ENCODE assay signal across 25 mouse cellular contexts in genomic region chr4:97783073-97783879, GRCm38 (mm10). TPM values are rescaled to one million over a fixed set of nuclear protein-coding genes. Genes with fewer than 3 reads are reported as not detected.
A peak's percentile ranks its signal among the peaks of the same experiment; 100 is the strongest.
DNase-seq lines count a peak whose midpoint lies in the region; ATAC-seq and TF ChIP-seq lines count a peak whose summit lies in the region.
"Had no signal": no experiment of that assay in that cellular context is flagged by ENCODE, and none has a peak within 500 bp of the region (broad histone marks: within the 10 kb centered on the region; RNA-seq: fewer than 3 reads in every experiment).

No protein-coding gene starts in this region.

- H3K27ac ChIP-seq in cerebellum, adult 2 months (ENCODE audit: insufficient read depth, low read length): peak overlapping the region; percentile 39
- H3K27ac ChIP-seq in forebrain, embryonic 15.5 days (replicated peaks): peak overlapping the region; percentile 78
- no peak overlapping the region for H3K27ac ChIP-seq in forebrain, embryonic 12.5 days
- no peak overlapping the region for H3K27ac ChIP-seq in hindbrain, embryonic 15.5 days (replicated peaks)
- no peak overlapping the region for H3K27ac ChIP-seq in hindbrain, embryonic 11.5 days (ENCODE audit: low read depth, low read length)
- H3K27ac ChIP-seq in forebrain, embryonic 16.5 days (ENCODE audit: low read length): peak overlapping the region; percentile 60
- H3K27ac ChIP-seq: heart, embryonic 10.5 days; liver, embryonic 14.5 days; lung, embryonic 15.5 days; neural tube, embryonic 12.5 days had no signal

- DNase-seq in cerebellum, adult 2 months: peak in 1 of 2 experiments; percentile 62
- DNase-seq in cerebellum, adult 8-10 months: no peak
- no peak for DNase-seq in hindbrain, embryonic 11.5 days (ENCODE audit: low spot score)
- no peak for DNase-seq in spleen, adult 18-20 months
- DNase-seq: adrenal gland, adult 8-10 months; kidney, adult 9 months; kidney, postnatal 14 days; lung, postnatal 36 days; midbrain, embryonic 14.5 days; retina, postnatal 1 day; right cerebral cortex, postnatal 25 days; thymus, postnatal 14 days had no signal

- ATAC-seq in forebrain, embryonic 15.5 days (replicated peaks): no peak
- ATAC-seq in forebrain, embryonic 12.5 days (ENCODE audit: low FRiP score): no peak
- ATAC-seq in hindbrain, embryonic 15.5 days (ENCODE audit: low FRiP score, low read depth): no peak
- ATAC-seq in hindbrain, embryonic 11.5 days (ENCODE audit: low FRiP score): no peak
- no peak for ATAC-seq in forebrain, embryonic 16.5 days
- ATAC-seq: activated CD4-positive, CD25-positive, alpha-beta regulatory T cell, adult 4 months; intestine, embryonic 16.5 days had no signal

- no peaks in the 10 kb centered on the region for H3K9me3 ChIP-seq in forebrain, embryonic 15.5 days
- no peaks in the 10 kb centered on the region for H3K9me3 ChIP-seq in forebrain, embryonic 12.5 days
- no peaks in the 10 kb centered on the region for H3K9me3 ChIP-seq in hindbrain, embryonic 15.5 days
- no peaks in the 10 kb centered on the region for H3K9me3 ChIP-seq in hindbrain, embryonic 11.5 days (ENCODE audit: control insufficient read depth, low read length)
- no peaks in the 10 kb centered on the region for H3K9me3 ChIP-seq in forebrain, embryonic 16.5 days (ENCODE audit: control insufficient read depth, low read length)
- H3K9me3 ChIP-seq: embryonic facial prominence, embryonic 15.5 days; heart, embryonic 10.5 days; lung, embryonic 15.5 days; neural tube, embryonic 12.5 days had no signal

- no peak for TF ChIP-seq POLR2A in cerebellum, adult 2 months (IDR thresholded peaks at IDR 0.05; ENCODE audit: borderline replicate concordance, insufficient read depth, low read length)

- H3K9ac ChIP-seq in forebrain, embryonic 15.5 days (replicated peaks): no peak overlapping the region
- H3K9ac ChIP-seq in forebrain, embryonic 12.5 days: no peak overlapping the region
- no peak overlapping the region for H3K9ac ChIP-seq in hindbrain, embryonic 15.5 days
- H3K9ac ChIP-seq in hindbrain, embryonic 11.5 days (ENCODE audit: low read depth, low read length): no peak overlapping the region
- H3K9ac ChIP-seq in forebrain, embryonic 16.5 days (replicated peaks; ENCODE audit: low read depth, low read length): 0 out of 2 replicates have a peak overlapping the region, but pooled peaks have one; percentile 6
- H3K9ac ChIP-seq: embryonic facial prominence, embryonic 15.5 days; liver, embryonic 14.5 days; lung, embryonic 15.5 days; neural tube, embryonic 12.5 days had no signal

- peak overlapping the region; percentile 36; the same call in 1 of the 2 replicates for H3K4me2 ChIP-seq in forebrain, embryonic 15.5 days (replicated peaks)
- no peak overlapping the region for H3K4me2 ChIP-seq in forebrain, embryonic 12.5 days
- peak overlapping the region; percentile 31 for H3K4me2 ChIP-seq in hindbrain, embryonic 15.5 days
- H3K4me2 ChIP-seq in hindbrain, embryonic 11.5 days (replicated peaks; ENCODE audit: low read depth, low read length): no peak overlapping the region
- H3K4me2 ChIP-seq in forebrain, embryonic 16.5 days (ENCODE audit: low read length): peak overlapping the region; percentile 36
- H3K4me2 ChIP-seq: embryonic facial prominence, embryonic 15.5 days; lung, embryonic 15.5 days; neural tube, embryonic 12.5 days had no signal

- H3K4me3 ChIP-seq in cerebellum, adult 2 months (replicated peaks; ENCODE audit: insufficient read depth, low read depth, low read length): peak overlapping the region; percentile 32
- H3K4me3 ChIP-seq in forebrain, embryonic 15.5 days: no peak overlapping the region
- H3K4me3 ChIP-seq in forebrain, embryonic 12.5 days (replicated peaks): no peak overlapping the region
- no peak overlapping the region for H3K4me3 ChIP-seq in hindbrain, embryonic 15.5 days
- H3K4me3 ChIP-seq in hindbrain, embryonic 11.5 days (ENCODE audit: low read depth, low read length): no peak overlapping the region
- 0 out of 2 replicates have a peak overlapping the region, but pooled peaks have one; percentile 15 for H3K4me3 ChIP-seq in forebrain, embryonic 16.5 days (replicated peaks; ENCODE audit: low read length)
- H3K4me3 ChIP-seq: embryonic facial prominence, embryonic 15.5 days; heart, embryonic 10.5 days; lung, embryonic 15.5 days; megakaryocyte, embryonic 14.5 days; neural tube, embryonic 12.5 days had no signal

- 33% methylated on average over 26 of the region's 26 CpGs for WGBS in cerebellum, adult 2 months
- 90% methylated on average over 26 of the region's 26 CpGs for WGBS in forebrain, embryonic 15.5 days
- 95% methylated on average over 26 of the region's 26 CpGs for WGBS in forebrain, embryonic 12.5 days
- WGBS in hindbrain, embryonic 15.5 days: 91% methylated on average over 26 of the region's 26 CpGs
- WGBS in hindbrain, embryonic 11.5 days: 92% methylated on average over 26 of the region's 26 CpGs
- WGBS in forebrain, embryonic 16.5 days: 90% methylated on average over 26 of the region's 26 CpGs

- H3K4me1 ChIP-seq in cerebellum, adult 2 months (ENCODE audit: control insufficient read depth, insufficient read depth, low read length): peaks cover 14% of the 10 kb centered on the region; the same call in 1 of the 2 replicates
- peaks cover 46% of the 10 kb centered on the region for H3K4me1 ChIP-seq in forebrain, embryonic 15.5 days
- H3K4me1 ChIP-seq in forebrain, embryonic 12.5 days: peaks cover 14% of the 10 kb centered on the region; the same call in 1 of the 2 replicates
- 0 out of 2 replicates have a peak, but pooled peaks cover 4% of the 10 kb centered on the region for H3K4me1 ChIP-seq in hindbrain, embryonic 15.5 days (replicated peaks)
- no peaks in the 10 kb centered on the region for H3K4me1 ChIP-seq in hindbrain, embryonic 11.5 days (replicated peaks; ENCODE audit: control insufficient read depth, insufficient read depth, low read length)
- H3K4me1 ChIP-seq in forebrain, embryonic 16.5 days (replicated peaks; ENCODE audit: control insufficient read depth, insufficient read depth, low read length): peaks cover 31% of the 10 kb centered on the region
- H3K4me1 ChIP-seq: heart, embryonic 10.5 days had no signal

- H3K27me3 ChIP-seq in cerebellum, adult 2 months (ENCODE audit: control insufficient read depth, insufficient read depth, low read length): no peaks in the 10 kb centered on the region
- no peaks in the 10 kb centered on the region for H3K27me3 ChIP-seq in forebrain, embryonic 15.5 days
- no peaks in the 10 kb centered on the region; the same call in 1 of the 2 replicates for H3K27me3 ChIP-seq in forebrain, embryonic 12.5 days
- H3K27me3 ChIP-seq in hindbrain, embryonic 15.5 days: no peaks in the 10 kb centered on the region
- H3K27me3 ChIP-seq in hindbrain, embryonic 11.5 days (ENCODE audit: control insufficient read depth, insufficient read depth, low read length): peaks cover 6% of the 10 kb centered on the region
- no peaks in the 10 kb centered on the region for H3K27me3 ChIP-seq in forebrain, embryonic 16.5 days (replicated peaks; ENCODE audit: control insufficient read depth, insufficient read depth, low read length)
- H3K27me3 ChIP-seq: embryonic facial prominence, embryonic 15.5 days; lung, embryonic 15.5 days; neural tube, embryonic 12.5 days had no signal

- H3K36me3 ChIP-seq in forebrain, embryonic 15.5 days: peaks cover 8% of the 10 kb centered on the region; the same call in 1 of the 2 replicates
- H3K36me3 ChIP-seq in forebrain, embryonic 12.5 days (replicated peaks): peaks cover 33% of the 10 kb centered on the region
- H3K36me3 ChIP-seq in hindbrain, embryonic 15.5 days: no peaks in the 10 kb centered on the region
- H3K36me3 ChIP-seq in hindbrain, embryonic 11.5 days (ENCODE audit: control insufficient read depth, insufficient read depth, low read length): no peaks in the 10 kb centered on the region
- H3K36me3 ChIP-seq in forebrain, embryonic 16.5 days (ENCODE audit: control insufficient read depth, insufficient read depth): peaks cover 6% of the 10 kb centered on the region

- no peak for TF ChIP-seq CTCF in cerebellum, adult 2 months (IDR thresholded peaks at IDR 0.05; ENCODE audit: borderline replicate concordance, insufficient read depth, low read depth, low read length)

RNA-seq across cellular contexts. Expression of gene E130114P18Rik, which starts 5.4 kb away (rescaled TPM):
- 14.9 and 17.1 TPM in 2 replicates for polyA plus RNA-seq in cerebellum, adult 2 months (2012; rRNA removed)
- polyA plus RNA-seq in forebrain, embryonic 15.5 days (2015; fragmentation: Nextera tagmentation; extraction: Ambion mirVana): 39.8 and 45.7 TPM in 2 replicates
- 50.8 and 52.3 TPM in 2 replicates for polyA plus RNA-seq in forebrain, embryonic 12.5 days (2016; fragmentation: Nextera tagmentation; extraction: Ambion mirVana)
- polyA plus RNA-seq in hindbrain, embryonic 15.5 days (2015; fragmentation: Nextera tagmentation; extraction: Ambion mirVana): 20.2 and 23.1 TPM in 2 replicates
- polyA plus RNA-seq in hindbrain, embryonic 11.5 days (2014; fragmentation: Nextera tagmentation; extraction: Ambion mirVana): 28.5 and 36.5 TPM in 2 replicates
- polyA plus RNA-seq in forebrain, embryonic 16.5 days (2015; fragmentation: Nextera tagmentation; extraction: Ambion mirVana): 31.0 and 34.5 TPM in 2 replicates
- polyA plus RNA-seq: activated CD4-positive, CD25-positive, alpha-beta regulatory T cell, adult 4 months; liver, embryonic 14.5 days; spleen, adult 2 months had no signal

RNA-seq across cellular contexts. Expression of gene Nfia, which starts 10.7 kb away (rescaled TPM):
- polyA plus RNA-seq in cerebellum, adult 2 months (2012; rRNA removed): 41.2 and 55.0 TPM in 2 replicates
- polyA plus RNA-seq in forebrain, embryonic 15.5 days (2015; fragmentation: Nextera tagmentation; extraction: Ambion mirVana): 98.3 and 101 TPM in 2 replicates
- 62.1 and 67.2 TPM in 2 replicates for polyA plus RNA-seq in forebrain, embryonic 12.5 days (2016; fragmentation: Nextera tagmentation; extraction: Ambion mirVana)
- 39.5 and 47.1 TPM in 2 replicates for polyA plus RNA-seq in hindbrain, embryonic 15.5 days (2015; fragmentation: Nextera tagmentation; extraction: Ambion mirVana)
- polyA plus RNA-seq in hindbrain, embryonic 11.5 days (2014; fragmentation: Nextera tagmentation; extraction: Ambion mirVana): 29.8 and 45.6 TPM in 2 replicates
- 88.3 and 97.1 TPM in 2 replicates for polyA plus RNA-seq in forebrain, embryonic 16.5 days (2015; fragmentation: Nextera tagmentation; extraction: Ambion mirVana)

Comparison
In these comparisons a context has a peak if more than half of its experiments do, and no peak if none do; other contexts are left out.
1. H3K27ac ChIP-seq: peak in cerebellum, adult 2 months (single experiment), forebrain, embryonic 15.5 days (single experiment) and forebrain, embryonic 16.5 days (single experiment); none in forebrain, embryonic 12.5 days (single experiment), hindbrain, embryonic 15.5 days (single experiment) and hindbrain, embryonic 11.5 days (single experiment).
2. H3K4me3 ChIP-seq: peak in cerebellum, adult 2 months (single experiment) and forebrain, embryonic 16.5 days (single experiment); none in forebrain, embryonic 15.5 days (single experiment), forebrain, embryonic 12.5 days (single experiment), hindbrain, embryonic 15.5 days (single experiment) and hindbrain, embryonic 11.5 days (single experiment).
3. H3K4me2 ChIP-seq: peak in forebrain, embryonic 15.5 days (single experiment), hindbrain, embryonic 15.5 days (single experiment) and forebrain, embryonic 16.5 days (single experiment); none in forebrain, embryonic 12.5 days (single experiment) and hindbrain, embryonic 11.5 days (single experiment).